Mouse (Mus musculus) layer of hippocampus, adult 2 months (tissue): ENCODE measurements at regions not wholly inside any gene's neighbourhood (a gene's known extent, or its start where the extent isn't known, plus 50 kb on each side); places are given as distances from the start of the nearest gene placed in this dataset.
A peak's percentile ranks its signal among the peaks of the same experiment; 100 is the strongest.

Source experiments
- DNase-seq, 2 experiments: peaks; one replicate each; pipeline ENCODE4 v3.0.0; 2022; ENCODE audit warnings: low spot score in 2 of 2
- H3K27ac ChIP-seq: fragments of 200-600 bp; 2 replicates; pipeline ENCODE4 v1.8.1; 2022
- H3K4me3 ChIP-seq: fragments of 200-600 bp; 2 replicates; pipeline ENCODE4 v1.8.1; 2022; ENCODE audit warnings: mild to moderate bottlenecking
- CTCF ChIP-seq: fragments of 200-600 bp; conservative IDR thresholded peaks from 2 replicates; pipeline ENCODE4 v1.8.1; 2022; ENCODE audit warnings: antibody characterized with exemption, mild to moderate bottlenecking, moderate library complexity

DNA sequence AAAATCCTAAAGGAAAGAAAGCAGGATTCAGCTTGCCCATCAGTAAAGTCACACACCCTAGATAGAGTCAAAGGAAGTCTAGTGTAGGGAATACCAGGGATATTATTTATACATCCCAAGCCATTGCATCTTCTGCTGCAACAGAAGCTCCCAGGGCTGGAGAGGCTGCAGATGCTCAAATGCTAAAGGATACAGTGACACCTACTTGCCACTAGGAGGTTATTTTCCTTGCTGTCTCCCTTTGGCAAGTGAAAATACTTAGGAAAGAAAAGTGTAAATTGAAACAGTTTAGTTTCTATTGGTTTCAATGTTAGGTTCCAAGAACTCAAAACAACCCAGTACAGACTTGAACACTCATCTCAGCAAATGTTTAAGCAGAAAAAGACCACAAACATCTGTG is 68.4 kb upstream of the Cp start:
- Histone ChIP-seq H3K4me3 (no peak overlapping the region), H3K27ac (no peak overlapping the region)
- TF ChIP-seq CTCF: peak; percentile 70
- no peak for DNase-seq

GRCm38 (mm10) chr3:19894258-19894629 is 62.6 kb upstream of the Cp start:
- no peak for TF ChIP-seq CTCF
- H3K4me3 ChIP-seq: peak overlapping the region; percentile 72; the same call in 1 of the 2 replicates
- H3K27ac ChIP-seq: no peak overlapping the region
- DNase-seq: no peak

GRCm38 (mm10) chr3:19894630-19895578 is 62.0 kb upstream of the Cp start:
- peak; percentile 96 to 98 for DNase-seq
- H3K27ac ChIP-seq: peak overlapping the region; percentile 82
- peak; percentile 89 for TF ChIP-seq CTCF
- H3K4me3 ChIP-seq: peak overlapping the region; percentile 72

GRCm38 (mm10) chr3:19895755-19896154 is 61.1 kb upstream of the Cp start:
- Histone ChIP-seq H3K27ac (peak overlapping the region; percentile 82; the same call in 1 of the 2 replicates), H3K4me3 (peak overlapping the region; percentile 72)
- TF ChIP-seq CTCF: no peak
- DNase-seq: no peak

- Histone ChIP-seq H3K4me3 (no peak overlapping the region), H3K27ac (no peak overlapping the region)
- TF ChIP-seq CTCF: no peak
- no peak for DNase-seq
Observed at GRCm38 (mm10) chr3:19897140-19897539, 59.7 kb upstream of the Cp start.

- no peak for DNase-seq
- Histone ChIP-seq H3K27ac (no peak overlapping the region), H3K4me3 (no peak overlapping the region)
- TF ChIP-seq CTCF: no peak
Observed at GRCm38 (mm10) chr3:19902226-19902625, 54.6 kb upstream of the Cp start.

- TF ChIP-seq CTCF: peak; percentile 81
- DNase-seq: peak; percentile 42 to 56
- no peak overlapping the region for H3K4me3 ChIP-seq
- H3K27ac ChIP-seq: no peak overlapping the region
Observed at GRCm38 (mm10) chr3:19904446-19905275, 52.2 kb upstream of the Cp start.
